Mouse (Mus musculus) midbrain, embryonic 10.5 days (tissue): ENCODE measurements around the gene Olfr1371. TPM values are rescaled to one million over a fixed set of nuclear protein-coding genes. Genes with fewer than 3 reads are reported as not detected.
"Not testable (repeated sequence)": the region's sequence is repeated elsewhere in the genome, so short reads cannot be mapped to it uniquely, and the experiment has no call there.

ENCODE experiments used
- DNase-seq: peaks from one replicate; pipeline ENCODE4 v3.0.0-alpha.2; 2017; ENCODE audit warnings: low spot score
- H3K27ac ChIP-seq: fragments of 300-500 bp; sonication (generic); replicated peaks from 2 replicates; pipeline ENCODE4 v1.5.1; 2016; ENCODE audit warnings: mild to moderate bottlenecking
- H3K27me3 ChIP-seq: fragments of 300-500 bp; sonication (generic); 2 replicates; pipeline ENCODE4 v1.6.1; 2016; ENCODE audit warnings: low read depth, mild to moderate bottlenecking; ENCODE audit not compliant: poor library complexity, severe bottlenecking
- H3K36me3 ChIP-seq: fragments of 300-500 bp; sonication (generic); 2 replicates; pipeline ENCODE4 v1.6.1; 2016; ENCODE audit warnings: mild to moderate bottlenecking, moderate library complexity
- H3K4me1 ChIP-seq: fragments of 300-500 bp; sonication (generic); 2 replicates; pipeline ENCODE4 v1.6.1; 2016
- H3K4me3 ChIP-seq: fragments of 300-500 bp; sonication (generic); 2 replicates; pipeline ENCODE4 v1.5.1; 2016; ENCODE audit warnings: mild to moderate bottlenecking, moderate library complexity
- H3K9me3 ChIP-seq: fragments of 300-500 bp; sonication (generic); replicated peaks from 2 replicates; pipeline ENCODE4 v1.6.1; 2016; ENCODE audit warnings: mild to moderate bottlenecking
- WGBS: fragments of 180-500 bp; shearing (Covaris S2); methylation state at CpG from one replicate; pipeline ENCODE4 v1.1.7; 2016; 5-methylcytosine and 5-hydroxymethylcytosine counted together
- polyA plus RNA-seq: library from polyadenylated mRNA; unstranded; fragments of >200 nt; fragmentation: Nextera tagmentation; extraction: Ambion mirVana; gene quantifications from 2 replicates; pipeline ENCODE4 v1.2.1, GENCODE M21; 2016

The Olfr1371 gene
- polyA plus RNA-seq, 1 experiment from 2014 or later = not detected

DNA sequence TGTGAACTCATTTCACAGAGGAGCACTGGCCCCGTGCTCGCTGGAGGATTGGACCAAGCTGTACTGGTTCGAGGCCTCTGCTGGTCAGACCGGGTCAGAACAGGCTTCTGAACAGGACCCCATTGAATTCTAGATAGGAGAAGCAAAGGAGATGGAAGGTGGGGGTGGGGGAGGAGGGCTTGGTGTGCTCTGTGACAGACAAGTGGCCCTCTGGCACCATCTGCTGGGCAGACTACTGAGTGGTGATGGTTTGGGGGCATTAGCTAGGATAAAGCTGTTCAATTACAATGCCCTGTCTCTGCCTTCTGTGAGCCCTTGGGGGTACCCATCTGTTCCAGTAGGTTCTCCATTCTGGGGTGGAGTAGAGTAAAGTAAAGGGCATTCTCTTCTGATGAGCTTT, 6.5 kb upstream of the Olfr1371 start:
- H3K27ac ChIP-seq = 0 out of 2 replicates have a peak overlapping the region, but pooled peaks have one; percentile 25
- WGBS = 8% methylated on average over 4 of the region's 4 CpGs
- H3K27me3 ChIP-seq = 0 out of 2 replicates have a peak, but pooled peaks cover 9% of the 10 kb centered on the region
- H3K4me3 ChIP-seq = no peak overlapping the region
- DNase-seq = peak; percentile 74
- H3K4me1 ChIP-seq = peaks cover 4% of the 10 kb centered on the region; the same call in 1 of the 2 replicates
- H3K36me3 ChIP-seq = no peaks in the 10 kb centered on the region
- no peaks in the 10 kb centered on the region for H3K9me3 ChIP-seq

DNA sequence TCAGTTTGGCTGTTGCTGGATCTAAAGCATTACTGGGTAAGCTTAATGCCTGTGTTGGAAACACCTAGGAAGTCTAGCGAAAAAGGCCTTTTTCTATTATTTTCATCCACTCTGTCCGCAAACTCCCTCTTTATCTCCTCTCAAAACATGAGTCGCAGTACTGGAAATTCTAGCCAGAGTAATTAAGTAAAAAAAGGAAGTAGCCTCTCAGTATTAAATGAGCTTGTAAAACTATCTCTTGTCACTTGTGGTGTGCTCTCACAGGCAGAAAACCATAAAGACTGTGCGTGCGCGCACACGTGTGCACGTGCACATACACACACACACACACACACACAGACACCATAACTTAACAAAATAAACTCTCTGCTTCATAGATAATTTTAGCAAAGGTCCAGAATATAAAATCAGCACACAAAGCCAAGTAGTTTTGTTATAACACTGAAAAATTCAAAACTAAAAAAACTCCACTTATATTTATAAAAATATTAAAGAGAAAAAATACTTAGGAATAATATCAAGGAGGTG, 17.2 kb downstream of the Olfr1371 start:
- WGBS = 95% methylated on average over 8 of the region's 8 CpGs
- not testable (repeated sequence) for H3K27me3 ChIP-seq, H3K36me3 ChIP-seq, H3K4me1 ChIP-seq, H3K9me3 ChIP-seq, DNase-seq, H3K4me3 ChIP-seq, H3K27ac ChIP-seq

DNA sequence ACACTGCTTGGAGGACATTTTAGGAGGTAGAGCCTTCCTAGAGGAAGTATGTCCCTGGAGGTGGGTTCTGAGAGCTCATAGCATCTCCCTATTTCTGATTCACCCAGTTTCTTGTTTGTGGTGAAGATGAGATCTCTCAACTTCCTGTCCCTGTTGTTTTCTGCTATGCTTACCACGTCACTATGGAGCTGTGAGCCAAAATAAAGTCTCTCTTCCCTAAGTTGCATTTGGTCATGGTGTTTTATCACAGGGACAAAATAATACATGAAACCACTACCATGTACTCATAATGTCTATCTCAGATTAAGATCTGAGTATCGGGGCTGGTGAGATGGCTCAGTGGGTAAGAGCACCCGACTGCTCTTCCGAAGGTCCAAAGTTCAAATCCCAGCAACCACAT, 33.1 kb downstream of the Olfr1371 start:
- 91% methylated on average over 4 of the region's 4 CpGs for WGBS
- DNase-seq, H3K27me3 ChIP-seq, H3K4me3 ChIP-seq, H3K9me3 ChIP-seq, H3K4me1 ChIP-seq, H3K36me3 ChIP-seq, H3K27ac ChIP-seq: not testable (repeated sequence)

DNA sequence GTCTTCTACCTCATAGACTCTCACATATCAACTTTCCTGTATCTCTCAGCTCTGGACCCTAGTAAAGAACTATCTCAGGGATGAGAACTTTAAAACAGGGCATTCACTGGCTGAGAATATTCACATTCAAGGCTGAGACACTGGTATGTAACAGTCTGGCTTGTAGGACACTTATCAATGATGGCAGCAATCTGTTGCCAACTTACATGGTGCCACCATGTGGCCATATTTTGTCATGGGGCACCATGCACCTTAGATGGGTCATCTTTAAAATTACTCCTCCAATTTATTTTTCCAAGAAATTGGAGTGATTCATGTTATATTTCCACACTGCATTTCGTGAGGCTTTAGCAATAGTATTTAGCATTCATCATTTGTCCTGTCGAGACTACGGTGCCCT, 33.9 kb downstream of the Olfr1371 start:
- not testable (repeated sequence) for H3K36me3 ChIP-seq, H3K27ac ChIP-seq, H3K27me3 ChIP-seq, H3K4me3 ChIP-seq, H3K4me1 ChIP-seq, H3K9me3 ChIP-seq, DNase-seq
- 100% methylated on average over 2 of the region's 3 CpGs for WGBS

DNA sequence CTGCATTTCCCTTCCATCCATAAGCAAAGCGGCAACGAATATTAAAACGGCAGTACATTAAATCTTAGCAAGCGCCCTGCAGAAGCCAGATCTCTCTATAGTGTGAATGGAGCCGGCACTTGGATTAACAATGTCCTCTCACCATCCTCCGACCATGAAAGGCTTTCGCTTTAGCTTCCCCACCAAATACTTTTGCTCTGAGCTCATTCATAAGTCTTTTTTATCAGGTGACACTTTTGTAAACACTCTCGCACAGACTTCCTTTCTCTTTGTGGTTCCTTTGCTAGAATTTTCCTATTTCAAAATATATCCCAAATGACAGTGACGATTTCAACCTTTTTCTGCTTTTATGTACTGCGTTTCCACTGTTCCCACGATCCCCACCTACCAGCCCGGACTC, 45.3 kb downstream of the Olfr1371 start:
- Histone ChIP-seq H3K27me3 (peaks cover 65% of the 10 kb centered on the region), H3K27ac (no peak overlapping the region), H3K36me3 (no peaks in the 10 kb centered on the region), H3K4me1 (peaks cover 17% of the 10 kb centered on the region), H3K4me3 (peak overlapping the region; percentile 59), H3K9me3 (no peaks in the 10 kb centered on the region)
- 23% methylated on average over 12 of the region's 12 CpGs for WGBS
- DNase-seq = no peak

DNA sequence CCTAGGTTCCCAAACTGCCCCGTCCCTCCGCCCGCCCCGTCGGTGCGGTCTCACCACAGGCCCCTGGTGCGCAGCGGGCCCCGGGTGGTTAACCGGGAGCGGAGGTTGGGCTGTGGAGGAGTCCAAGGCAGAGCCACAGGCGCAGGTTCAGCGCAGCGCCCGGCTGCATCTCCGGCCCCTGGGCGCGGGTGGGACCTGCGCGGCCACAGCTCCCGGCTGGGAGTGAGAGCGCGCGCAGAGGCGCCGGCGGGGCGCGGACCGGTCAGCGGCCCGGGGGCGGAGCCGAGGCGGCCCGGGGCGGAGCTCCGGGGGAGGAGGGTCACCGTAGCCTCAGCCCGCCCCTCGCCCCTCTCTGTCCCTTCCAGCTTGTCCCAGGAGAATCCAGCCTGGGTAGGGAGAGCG, 45.9 kb downstream of the Olfr1371 start:
- whole genome bisulfite sequencing = under 1% methylated on average over 36 of the region's 42 CpGs

DNA sequence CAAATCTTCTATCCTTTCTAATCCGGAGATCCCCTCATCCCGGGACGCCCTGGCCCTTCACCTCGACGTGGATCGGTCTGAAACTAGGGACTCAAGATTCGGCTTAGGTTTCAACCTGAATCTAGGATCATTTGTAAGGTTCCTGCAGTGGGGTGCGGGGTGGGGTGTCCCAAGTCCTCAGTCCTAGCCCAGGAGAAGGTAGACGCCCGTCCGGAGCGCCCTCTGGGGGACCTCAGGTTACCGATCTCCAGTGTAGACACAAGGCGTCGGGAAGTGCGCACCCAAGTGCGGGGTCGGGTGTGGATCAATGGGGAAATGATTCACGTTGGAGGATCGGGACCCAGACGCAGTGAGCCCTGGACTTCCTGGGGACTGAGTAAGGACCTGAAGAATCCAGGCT, 46.7 kb downstream of the Olfr1371 start:
- H3K9me3 ChIP-seq = no peaks in the 10 kb centered on the region
- 2% methylated on average over 21 of the region's 21 CpGs for WGBS
- peaks cover 65% of the 10 kb centered on the region for H3K27me3 ChIP-seq
- no peaks in the 10 kb centered on the region for H3K36me3 ChIP-seq
- no peak overlapping the region for H3K27ac ChIP-seq
- peak overlapping the region; percentile 1; the same call in 1 of the 2 replicates for H3K4me3 ChIP-seq
- peaks cover 17% of the 10 kb centered on the region for H3K4me1 ChIP-seq
- DNase-seq = peak; percentile 36

More for the DNA sequence above, 45.9 kb downstream of the Olfr1371 start:
- H3K36me3 ChIP-seq, H3K9me3 ChIP-seq: not testable (repeated sequence)
- Histone ChIP-seq H3K27ac (peak overlapping the region; percentile 52; the same call in 1 of the 2 replicates), H3K4me3 (peak overlapping the region; percentile 59), H3K4me1 (peaks cover 17% of the 10 kb centered on the region), H3K27me3 (peaks cover 65% of the 10 kb centered on the region)
- peak; percentile 50 for DNase-seq

DNA sequence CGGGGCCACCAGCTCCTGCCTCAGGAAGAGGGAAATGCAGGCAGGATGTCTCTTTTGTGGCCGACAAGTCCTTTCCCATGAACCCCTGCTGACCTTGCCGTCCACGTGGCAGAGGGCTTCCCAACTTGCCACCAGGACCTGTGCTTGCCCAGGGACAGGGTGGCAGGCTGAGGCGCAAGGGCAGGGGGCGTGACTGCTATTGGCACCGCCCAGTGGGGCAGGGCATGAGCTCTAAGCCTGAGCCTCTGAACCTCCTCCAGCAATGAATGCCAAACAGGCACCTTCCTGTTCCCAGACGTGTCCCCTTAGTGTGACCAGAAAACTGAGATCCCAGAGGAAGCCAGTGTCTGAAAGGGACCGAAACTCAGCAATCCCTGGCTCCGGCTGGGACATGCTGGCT, 49.9 kb downstream of the Olfr1371 start:
- no peak for DNase-seq
- Histone ChIP-seq H3K4me1 (peaks cover 17% of the 10 kb centered on the region), H3K27ac (no peak overlapping the region), H3K36me3 (no peaks in the 10 kb centered on the region), H3K27me3 (peaks cover 48% of the 10 kb centered on the region), H3K4me3 (no peak overlapping the region), H3K9me3 (no peaks in the 10 kb centered on the region)
- 41% methylated on average over 10 of the region's 10 CpGs for WGBS

Other genes with a start within 250 kb of the Olfr1371 start
- gene Cdkn2aipnl, start 246.3 kb downstream of the Olfr1371 start, polyA plus RNA-seq = 141 and 142 TPM in 2 replicates
- gene Ube2b, start 213.2 kb downstream of the Olfr1371 start, polyA plus RNA-seq = 202 and 209 TPM in 2 replicates
- 9.5 and 13.3 TPM in 2 replicates for gene Cdkl3, start 209.8 kb downstream of the Olfr1371 start, polyA plus RNA-seq
- gene Ppp2ca, start 115.3 kb downstream of the Olfr1371 start, polyA plus RNA-seq = 90.0 and 93.8 TPM in 2 replicates
- not detected in 2 replicates for gene Olfr1373, start 68.5 kb downstream of the Olfr1371 start, polyA plus RNA-seq
- 916 and 943 TPM in 2 replicates for gene Skp1a, start 18.0 kb upstream of the Olfr1371 start, polyA plus RNA-seq
- 8.0 and 10.6 TPM in 2 replicates for gene Tcf7, start 69.0 kb upstream of the Olfr1371 start, polyA plus RNA-seq
- 221 and 222 TPM in 2 replicates for gene Vdac1, start 146.9 kb upstream of the Olfr1371 start, polyA plus RNA-seq
- 171 and 174 TPM in 2 replicates for gene 9530068E07Rik, start 182.4 kb upstream of the Olfr1371 start, polyA plus RNA-seq